Mouse (Mus musculus) small intestine, adult 2 months (tissue): Measurements from ENCODE around the gene Socs3.

Experiments
- CTCF ChIP-seq: fragments of 200-500 bp; IDR thresholded peaks from 2 replicates; pipeline ENCODE4 v1.5.1; 2012; ENCODE audit warnings: low read depth, mild to moderate bottlenecking, control low read depth, inconsistent platforms, low read length, moderate library complexity, mixed read lengths; ENCODE audit not compliant: insufficient replicate concordance, insufficient read length; ENCODE audit errors: extremely low read depth
- POLR2A ChIP-seq: fragments of 200-500 bp; IDR thresholded peaks from 2 replicates; pipeline ENCODE4 v1.6.1; 2012; ENCODE audit warnings: low read depth, mild to moderate bottlenecking, control low read depth, inconsistent platforms, low read length, moderate library complexity

- TF ChIP-seq CTCF (peak; percentile 69; the same call in 1 of the 2 replicates), POLR2A (no peak)
Observed at GRCm38 (mm10) chr11:118018328-118018727, 48.5 kb upstream of the Socs3 start.
